Mouse (Mus musculus): Measurements from ENCODE around the gene Fndc3b.

- TF ChIP-seq CTCF (conservative IDR thresholded peaks at IDR 0.05; ENCODE audit: low read length), result no peak
- no peak for TF ChIP-seq POU5F1 (IDR thresholded peaks at IDR 0.05; ENCODE audit: borderline replicate concordance, low read length)
- no peak for TF ChIP-seq NANOG (IDR thresholded peaks at IDR 0.05; ENCODE audit: borderline replicate concordance, low read length)
Measured at GRCm38 (mm10) chr3:27685650-27686208, 25.4 kb downstream of the Fndc3b start.

All from E14TG2a.4 (cell line).